Mouse (Mus musculus): Measurements from ENCODE around the gene Naa20.
"Not testable (repeated sequence)": the region's sequence is repeated elsewhere in the genome, so short reads cannot be mapped to it uniquely, and the experiment has no call there.

The Naa20 gene

DNA sequence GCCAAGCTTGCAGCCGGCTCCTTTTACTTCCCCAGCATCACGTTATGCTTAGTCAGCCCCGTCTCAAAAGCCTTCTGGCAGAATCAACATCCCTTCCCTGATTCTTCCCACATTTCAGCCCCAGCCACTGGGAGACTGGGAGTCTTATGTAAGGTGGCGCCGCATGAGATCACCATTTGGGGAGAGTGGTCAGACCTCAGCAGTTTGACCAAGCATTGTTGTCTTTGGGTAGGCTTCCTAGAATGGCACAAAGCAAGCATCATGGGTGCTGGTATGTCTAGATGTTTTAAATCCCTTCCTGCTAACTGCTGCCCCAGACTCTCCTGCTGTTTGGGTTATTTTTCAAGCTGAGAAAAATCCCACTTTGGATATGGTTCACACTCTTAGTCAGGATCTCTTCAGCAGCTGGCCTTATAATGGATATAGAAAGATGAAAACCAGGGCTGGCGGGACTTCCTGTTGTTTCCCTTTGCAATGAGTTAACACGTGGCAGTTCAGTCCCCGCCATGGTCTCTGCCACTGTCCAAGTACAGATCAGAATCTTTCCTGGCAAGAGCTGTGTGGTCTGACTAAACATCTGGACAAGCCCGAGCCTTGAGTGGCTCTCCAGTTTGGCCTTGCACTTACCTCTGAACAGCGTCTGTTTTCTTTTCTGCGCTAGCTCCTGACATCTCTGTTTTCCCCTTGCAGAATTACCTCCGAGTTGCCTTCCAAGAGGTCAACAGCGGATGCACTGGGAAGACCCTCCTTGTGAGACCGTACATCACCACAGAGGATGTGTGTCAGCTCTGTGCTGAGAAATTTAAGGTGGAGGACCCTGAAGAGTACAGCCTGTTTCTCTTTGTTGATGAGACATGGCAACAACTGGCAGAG is 16.8 kb upstream of the Naa20 start:
- DNase-seq (ENCODE audit: low spot score in 2 of 2), result peak in 1 of 2 experiments; percentile 38

DNA sequence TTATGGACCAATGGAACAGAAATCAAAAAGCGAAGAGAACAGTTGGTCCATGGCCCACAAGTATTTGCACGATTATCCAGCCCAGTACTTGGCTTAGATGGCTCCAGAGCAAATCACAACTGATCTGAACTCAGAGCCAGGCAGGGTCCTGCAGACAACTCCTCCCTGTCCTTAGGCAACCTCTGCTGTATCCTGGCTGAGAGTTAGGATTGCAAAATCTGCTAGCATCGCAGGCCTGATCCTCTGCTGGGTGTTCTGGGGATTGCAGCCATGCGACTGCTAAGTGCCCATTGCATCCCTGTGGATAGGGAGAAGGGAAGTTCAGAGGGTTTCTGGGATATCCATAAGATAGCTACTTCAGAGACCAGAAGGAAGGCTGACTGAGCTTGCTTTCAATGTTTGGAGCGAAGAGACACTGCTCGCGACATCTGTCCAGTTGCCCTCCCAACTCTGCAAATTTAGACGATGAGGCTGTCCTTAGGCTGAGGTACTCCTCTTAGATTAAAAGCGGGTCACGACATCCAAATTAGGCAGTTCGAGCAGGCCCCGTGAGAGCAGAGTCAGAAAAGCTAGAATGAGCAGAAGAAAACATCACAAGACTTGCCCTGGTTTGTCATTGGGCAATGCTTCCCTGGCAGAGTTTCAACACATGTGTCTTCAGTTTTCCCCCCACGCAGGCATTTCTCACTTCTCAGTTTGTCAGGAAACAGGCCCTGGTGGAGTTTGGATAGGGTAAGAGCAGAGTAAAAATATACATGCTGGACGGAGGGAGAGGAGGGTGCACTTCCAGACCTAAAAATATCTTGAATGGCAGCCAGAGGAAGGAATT is 13.7 kb upstream of the Naa20 start:
- DNase-seq (ENCODE audit: low spot score in 2 of 2), result peak; percentile 14 to 34

DNA sequence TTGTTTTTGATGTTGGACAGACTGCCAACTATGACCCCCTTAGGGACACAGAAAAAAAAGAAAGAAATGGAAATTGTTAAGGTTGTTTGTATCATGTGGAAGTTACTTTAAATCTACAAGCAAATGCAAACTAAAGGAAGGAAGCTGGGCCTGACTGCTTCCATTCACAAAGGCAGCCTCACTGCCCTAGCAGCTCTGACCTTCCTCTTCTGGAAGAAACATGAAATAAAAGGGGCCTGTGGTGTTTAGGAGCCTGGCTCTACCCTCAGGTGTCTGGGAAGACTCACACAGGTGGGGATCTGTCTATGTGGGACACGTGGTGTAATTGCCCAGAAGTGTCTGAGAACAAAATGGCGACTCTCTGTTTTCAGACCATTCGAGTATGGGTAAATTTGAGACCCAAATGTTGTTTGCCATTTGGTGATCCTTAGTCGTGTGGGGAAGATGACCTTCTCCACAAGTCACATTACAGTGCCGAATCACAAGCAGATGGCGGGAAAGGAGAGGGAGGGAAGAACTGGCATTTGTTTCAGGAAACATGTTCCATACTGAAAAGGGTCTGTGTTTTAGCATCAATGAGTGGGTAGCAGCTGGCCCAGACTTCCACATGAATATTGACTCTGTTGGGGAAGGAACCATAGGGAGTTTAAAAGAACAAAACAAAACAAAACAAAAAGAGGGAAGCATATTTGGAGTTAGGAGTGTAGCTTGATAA is 13.0 kb upstream of the Naa20 start:
- DNase-seq (ENCODE audit: low spot score in 2 of 2), result no peak

DNA sequence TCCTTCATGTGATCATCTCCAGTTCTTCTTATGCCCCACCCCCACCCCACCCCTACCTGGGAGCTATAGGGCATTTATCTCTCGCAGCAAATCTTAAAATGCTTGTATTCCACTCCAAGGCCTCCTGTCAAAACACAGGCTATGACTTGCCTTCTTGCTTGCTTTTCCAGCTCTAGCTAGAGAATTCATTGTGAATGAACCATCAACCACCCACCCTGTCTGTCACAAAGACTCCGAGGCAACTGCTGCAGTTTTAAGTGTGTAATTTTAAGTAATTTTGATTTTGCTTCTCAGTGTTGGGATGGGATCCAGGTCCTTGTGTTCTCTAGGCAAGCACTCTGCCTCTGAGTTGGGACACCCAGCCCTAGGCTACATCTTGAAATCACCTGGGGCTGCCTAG is 11.3 kb upstream of the Naa20 start:
- DNase-seq (ENCODE audit: low spot score in 2 of 2), result no peak

DNA sequence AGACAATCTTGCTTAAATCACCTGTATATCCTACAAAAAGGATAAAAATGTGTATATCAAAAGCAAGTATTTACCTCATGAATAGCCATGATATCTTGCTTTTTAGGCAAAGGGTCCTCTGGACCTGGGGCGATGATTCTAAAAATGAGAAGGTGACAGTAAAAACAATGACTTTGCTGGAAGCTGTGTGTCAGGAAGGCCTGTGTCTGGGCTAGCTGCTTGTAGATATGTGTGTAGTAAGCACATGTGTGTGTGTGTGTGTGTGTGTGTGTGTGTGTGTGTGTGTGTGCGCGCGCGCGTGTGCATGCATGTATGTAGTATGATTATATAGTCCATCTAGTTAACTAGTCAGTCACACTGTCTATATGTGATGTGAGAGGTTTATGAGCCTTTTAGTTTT is 8.1 kb upstream of the Naa20 start:
- no peak for DNase-seq (ENCODE audit: low spot score in 2 of 2)

DNA sequence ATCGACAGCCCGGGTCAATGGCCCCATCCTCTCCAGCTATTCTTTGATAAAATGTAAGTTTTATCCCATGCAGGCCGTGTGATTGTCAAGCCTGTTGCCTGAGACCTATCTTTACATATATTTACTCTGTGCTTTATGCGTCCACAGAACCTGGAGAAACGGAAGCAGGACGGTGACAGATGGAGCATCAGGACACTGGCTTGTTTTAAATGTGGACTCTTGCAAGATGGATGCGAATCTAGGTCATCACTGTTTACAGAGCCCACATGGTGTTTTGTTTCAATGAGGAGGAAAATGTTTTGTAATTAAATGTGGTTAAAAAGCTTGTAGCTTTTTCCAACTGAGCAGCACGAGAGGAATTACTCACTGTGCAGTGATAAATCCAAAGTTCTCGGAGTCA is 3.8 kb upstream of the Naa20 start:
- no peak for DNase-seq (ENCODE audit: low spot score in 2 of 2)

DNA sequence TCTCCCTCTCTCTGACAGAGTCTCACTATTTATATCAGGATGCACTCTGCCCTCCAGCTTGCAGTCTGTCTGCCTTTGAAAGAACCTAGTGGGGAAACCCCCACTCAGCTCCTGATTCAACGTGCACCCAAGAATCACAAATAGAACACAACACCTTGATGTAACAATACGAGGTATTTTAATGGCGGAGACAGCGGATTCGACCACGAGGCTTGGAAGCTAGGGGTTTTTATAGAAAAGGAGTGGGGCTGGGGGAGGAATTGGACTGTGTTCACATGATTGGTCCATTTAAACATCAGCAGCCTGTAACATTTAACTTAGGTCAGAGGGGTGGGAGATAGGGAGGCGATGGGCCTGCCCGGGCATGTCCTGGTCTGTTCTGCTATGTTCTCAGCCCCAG is 1.6 kb upstream of the Naa20 start:
- not testable (repeated sequence) for DNase-seq (ENCODE audit: low spot score in 2 of 2)

DNA sequence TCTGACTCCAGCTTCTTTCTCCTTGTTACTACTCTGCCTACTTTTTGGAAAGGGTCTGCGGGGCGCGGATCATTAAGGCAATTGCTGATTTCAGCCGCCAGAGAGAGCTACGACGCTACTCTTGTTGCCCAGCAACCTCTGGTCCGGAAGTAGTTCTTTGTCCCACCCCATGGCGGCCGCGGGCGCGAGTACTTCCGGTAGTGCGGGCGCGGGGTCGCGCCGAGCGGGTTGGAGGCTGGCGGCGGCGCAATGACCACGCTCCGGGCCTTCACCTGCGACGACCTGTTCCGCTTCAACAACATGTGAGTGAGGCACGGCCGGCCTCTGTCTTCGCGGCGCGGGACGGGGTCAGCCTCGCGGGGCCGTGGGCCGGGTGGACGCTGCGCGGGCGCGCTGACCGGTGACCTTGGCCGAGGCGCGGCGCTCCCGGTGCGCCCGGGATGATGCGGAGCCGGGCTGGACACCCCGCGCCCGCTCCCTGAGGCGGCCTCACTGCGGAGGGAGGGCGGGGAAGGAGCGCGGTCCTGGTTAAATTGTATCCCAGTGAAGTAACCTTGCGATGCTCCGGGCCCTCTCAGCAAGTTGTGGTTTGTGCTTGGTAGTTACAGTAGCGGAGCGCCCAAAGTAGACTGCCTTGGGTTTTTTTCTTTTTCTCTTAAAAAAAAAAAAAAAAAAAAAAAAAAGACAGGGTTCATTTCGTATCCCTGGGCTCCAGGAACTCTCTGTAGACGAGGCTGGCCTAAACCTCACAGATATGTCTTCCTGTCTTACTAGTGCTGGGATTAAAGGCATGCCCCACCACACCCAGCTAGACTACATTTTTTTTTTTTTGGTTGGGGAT is 1.4 kb downstream of the Naa20 start:
- DNase-seq (ENCODE audit: low spot score in 2 of 2), result peak; percentile 83 to 88

DNA sequence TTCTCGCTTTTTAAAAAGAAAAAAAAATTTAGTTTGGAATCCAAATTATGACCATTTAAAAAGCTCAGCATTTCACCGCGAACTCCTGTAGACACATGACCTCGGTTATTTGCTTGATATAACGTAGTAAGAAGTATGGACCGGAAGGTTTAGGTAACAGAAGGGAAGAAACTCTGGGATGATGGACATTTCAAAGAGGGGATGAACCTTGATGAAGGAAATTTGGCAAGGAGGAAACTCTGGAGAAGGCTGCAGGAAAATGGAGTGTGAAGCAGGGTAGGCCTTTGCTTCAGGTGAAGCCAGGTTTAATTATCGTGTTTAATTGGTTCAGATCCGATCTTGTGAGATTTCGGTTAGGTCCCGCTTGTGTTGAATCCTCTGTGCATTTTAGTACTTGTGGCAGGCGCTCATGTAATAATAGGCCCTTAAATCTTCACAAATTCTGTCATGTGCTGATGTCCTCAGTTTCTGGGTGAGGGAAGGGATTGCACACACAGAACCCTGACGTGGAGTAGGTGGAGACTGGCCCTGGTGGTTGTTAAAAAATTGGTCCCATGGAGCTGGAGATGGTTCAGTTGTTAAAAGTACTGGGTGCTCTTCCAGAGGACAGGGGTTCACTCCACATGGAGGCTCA is 2.2 kb downstream of the Naa20 start:
- no peak for DNase-seq (ENCODE audit: low spot score in 2 of 2)

DNA sequence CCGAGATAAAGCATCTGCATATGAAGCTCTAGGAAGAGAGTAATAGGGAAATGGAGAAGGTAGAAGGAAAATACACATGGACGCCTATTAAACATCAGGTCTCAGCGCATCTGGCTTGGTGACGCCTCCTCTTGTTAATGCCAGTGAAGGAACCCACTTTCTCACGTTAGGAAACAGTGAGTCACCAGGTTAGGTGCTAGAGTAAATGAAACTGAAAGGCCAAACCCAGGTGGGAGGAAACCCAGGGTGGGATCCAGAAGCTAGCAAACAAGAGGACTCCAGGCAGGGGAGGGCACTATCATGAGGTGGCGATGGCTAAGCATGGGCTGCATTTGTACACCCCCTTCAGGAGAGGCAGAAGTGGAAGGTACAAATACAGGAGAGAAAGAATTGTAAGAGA is 3.3 kb downstream of the Naa20 start:
- DNase-seq (ENCODE audit: low spot score in 2 of 2), result no peak

DNA sequence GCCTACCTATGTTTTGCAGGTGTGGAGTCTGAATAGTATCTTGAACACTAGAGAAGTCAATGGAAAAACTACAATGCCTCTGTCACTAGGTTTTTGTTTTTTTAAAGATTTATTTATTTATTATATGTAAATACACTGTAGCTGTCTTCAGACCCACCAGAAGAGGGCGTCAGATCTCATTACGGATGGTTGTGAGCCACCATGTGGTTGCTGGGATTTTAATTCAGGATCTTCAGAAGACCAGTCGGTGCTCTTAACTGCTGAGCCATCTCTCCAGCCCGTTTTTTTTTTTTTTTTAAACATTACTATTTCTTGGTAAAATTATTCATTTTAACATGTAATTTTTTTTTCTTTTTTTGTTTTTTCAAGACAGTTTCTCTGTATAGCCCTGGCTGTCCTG is 4.0 kb downstream of the Naa20 start:
- DNase-seq (ENCODE audit: low spot score in 2 of 2), result not testable (repeated sequence)

DNA sequence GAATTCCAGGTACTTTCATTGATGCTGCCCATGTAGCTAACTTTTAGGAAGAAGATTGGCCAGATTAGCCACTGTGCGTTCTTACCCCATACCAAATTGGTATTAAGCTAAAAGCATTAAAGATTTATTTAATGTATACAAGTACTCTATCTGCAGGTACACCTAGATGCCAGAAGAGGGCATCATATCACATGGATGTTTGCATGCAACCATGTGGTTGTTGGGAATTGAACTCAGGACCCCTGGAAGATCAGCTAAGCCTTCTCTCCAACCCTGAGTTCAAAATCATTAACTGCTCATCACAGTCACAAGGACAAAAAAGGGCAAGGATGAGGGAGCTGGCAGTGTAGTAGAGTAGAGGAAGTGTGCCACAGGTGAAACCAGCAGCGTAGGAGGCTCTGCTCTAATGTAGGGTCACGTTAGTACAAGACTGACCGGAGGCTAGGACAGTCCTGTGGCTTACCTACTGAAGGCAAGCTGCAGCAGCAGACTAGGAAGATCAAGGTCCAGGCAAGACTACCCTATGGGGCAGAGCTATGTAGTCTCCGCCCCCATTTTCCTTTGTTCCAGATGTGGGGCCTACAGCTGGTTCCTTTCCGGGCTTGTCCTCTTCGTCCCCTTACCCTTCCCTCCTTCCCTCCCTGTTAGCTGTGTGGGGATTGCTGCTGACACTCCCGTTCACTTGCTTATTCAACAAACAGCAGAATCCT is 19.2 kb downstream of the Naa20 start:
- no peak for DNase-seq (ENCODE audit: low spot score in 2 of 2)

DNA sequence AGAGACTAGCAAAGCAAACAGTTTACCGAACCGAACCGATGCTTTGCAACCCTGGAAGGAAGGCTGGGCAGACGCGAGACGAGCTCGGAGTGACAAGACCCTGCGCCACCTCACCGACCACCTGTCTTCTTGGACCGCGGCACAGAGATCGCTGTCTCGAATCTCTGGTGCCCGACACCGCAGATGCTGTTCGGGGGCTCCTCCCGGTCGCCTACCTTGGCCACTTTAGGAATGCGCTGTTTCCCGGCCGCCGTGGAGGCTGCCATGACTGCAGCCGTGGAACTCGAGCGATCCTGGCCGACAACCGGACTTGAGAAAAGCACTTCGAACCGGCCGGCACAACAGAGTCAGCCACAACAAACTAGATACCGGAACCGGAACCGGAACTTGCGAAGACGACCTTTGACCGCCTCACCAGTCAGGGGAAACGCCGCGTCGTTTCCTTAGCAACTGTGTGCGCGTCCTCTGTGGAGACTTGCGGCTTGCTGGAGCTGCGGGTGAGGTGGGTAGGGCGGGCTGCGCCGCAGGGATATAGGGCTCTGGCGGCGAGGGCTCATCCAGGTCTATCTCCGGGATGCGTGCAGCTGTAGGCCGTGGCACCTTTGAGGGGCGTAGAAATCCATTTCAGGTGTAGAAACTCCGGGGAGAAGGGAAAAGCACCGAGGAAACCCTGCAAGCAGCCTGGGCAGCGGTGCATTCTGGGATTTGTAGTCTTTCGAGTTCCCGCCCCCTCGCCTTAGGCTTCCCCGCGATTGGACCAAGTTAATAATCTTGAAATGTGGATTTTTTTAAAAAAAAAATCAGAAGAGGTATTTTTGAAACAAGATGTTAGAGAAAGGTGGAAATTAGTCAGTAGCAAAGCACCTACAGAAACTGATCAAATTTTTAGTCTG is 32.7 kb downstream of the Naa20 start, which contains the start of the genes Cfap61 and Crnkl1:
Gene Cfap61, plus strand, starts transcription at position 446 of the 893 bp plus-strand sequence.
Gene Crnkl1, minus strand, starts transcription at position 676 of the 893 bp plus-strand sequence.
- DNase-seq (ENCODE audit: low spot score in 2 of 2), result peak; percentile 87 to 88

DNA sequence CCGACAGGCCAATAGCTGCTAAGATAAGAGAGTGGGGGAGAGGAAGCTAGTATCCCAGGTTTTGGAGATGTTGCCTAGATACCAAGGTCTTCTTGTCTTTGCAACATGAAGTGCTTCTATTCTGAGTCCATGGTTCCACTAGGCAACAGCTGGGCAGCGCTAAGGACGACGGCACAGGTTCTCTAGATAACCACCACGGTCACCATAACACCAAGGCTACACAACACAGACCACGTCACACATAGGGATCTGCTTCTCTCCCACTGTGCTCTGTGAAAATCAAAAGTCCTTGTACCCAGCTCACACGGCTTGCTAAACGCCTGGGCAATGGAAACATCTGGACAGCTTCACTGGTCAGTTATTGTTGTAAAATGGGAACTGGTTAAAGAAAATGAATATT is 35.1 kb downstream of the Naa20 start:
- no peak for DNase-seq (ENCODE audit: low spot score in 2 of 2)

DNA sequence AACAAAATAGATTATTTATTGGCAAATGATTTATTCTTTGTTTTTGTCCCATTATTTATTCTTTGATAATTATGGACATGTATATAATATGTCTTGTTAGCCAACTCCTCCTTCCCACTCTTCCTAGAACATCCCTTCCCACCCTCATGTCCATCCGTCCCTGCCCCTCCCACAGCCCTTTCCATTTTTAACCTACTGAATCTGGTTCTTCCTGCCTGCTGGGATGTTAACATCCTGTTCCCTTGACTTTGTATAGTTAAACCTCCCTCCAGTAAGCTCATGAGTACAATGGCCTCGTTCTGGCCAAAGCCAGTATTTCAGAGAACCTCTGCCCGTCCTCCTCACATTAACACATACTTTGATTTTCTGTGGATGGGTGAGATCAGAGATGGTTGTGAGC is 39.5 kb downstream of the Naa20 start:
- DNase-seq (ENCODE audit: low spot score in 2 of 2), result no peak

DNA sequence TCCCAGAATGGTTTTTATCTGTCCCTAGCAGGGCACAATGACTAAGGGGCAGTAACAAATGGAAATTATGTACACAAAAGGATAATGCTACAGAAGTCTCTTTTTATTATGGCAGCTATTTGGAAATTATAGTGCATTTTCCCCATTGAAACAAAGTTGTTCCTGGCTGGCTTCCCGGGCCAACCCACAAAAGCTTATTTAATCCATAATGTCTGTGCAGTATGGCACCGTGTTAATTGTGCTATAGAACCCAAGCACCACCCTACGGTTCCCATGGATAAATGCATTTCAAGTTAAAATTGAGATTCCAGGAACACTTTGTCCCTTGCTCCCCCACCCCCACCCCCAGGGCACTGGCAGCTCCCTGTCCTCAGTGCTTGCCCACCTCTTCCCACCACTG is 42.4 kb downstream of the Naa20 start:
- DNase-seq (ENCODE audit: low spot score in 2 of 2), result no peak

DNA sequence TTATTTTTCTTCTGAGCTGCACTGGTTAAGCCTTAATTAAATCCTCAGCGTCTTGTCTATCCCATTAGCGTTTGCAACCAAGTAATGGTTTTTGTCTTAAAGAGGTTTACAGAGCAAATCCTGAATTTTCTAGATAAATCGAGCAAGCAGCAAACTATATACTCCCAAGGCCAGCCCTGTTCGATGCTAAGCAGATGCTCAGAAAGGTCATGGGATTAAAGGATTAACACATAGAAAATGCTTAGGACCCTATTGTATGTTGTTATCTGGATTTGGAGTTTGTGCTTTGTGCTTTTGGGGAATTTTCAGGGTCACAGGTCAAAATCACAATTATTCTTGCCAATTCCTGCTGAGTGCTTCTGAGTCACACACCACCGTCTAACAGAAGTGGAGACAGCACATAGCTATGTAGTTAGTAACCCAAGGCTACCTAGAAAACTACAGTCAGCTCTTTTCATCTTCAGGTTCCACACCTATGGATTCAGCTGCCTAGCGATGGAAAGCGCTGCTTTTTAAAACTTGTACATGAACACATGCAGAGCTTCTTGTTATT is 46.6 kb downstream of the Naa20 start:
- DNase-seq (ENCODE audit: low spot score in 2 of 2), result no peak

DNA sequence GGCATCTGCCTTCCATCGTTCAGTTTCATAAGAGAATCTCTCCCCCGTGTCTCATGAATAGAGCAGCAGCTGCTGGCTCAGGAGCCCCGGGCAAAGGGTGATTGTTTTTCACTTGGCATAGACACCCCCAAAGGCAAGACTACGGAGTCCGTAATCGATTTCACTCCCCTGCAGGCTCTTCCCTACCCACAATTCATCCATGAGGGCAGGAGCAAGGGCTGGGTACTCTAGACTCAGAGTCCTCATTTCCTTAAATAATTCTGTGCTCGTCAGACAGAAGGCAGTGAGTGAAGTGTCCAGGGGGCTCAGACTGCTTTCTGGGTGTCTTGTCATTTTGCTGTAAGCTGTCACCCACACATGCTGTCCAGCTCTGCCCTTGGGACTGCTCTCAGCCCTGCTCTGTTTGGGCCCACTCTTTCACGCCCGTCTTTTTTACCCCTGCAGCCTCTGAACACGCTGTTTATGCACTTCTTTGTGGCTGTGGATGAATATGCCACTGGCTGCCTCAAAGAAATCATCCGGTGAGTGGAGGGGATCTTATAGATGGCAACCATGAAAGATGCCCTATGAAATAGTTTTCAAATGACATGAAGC is 47.7 kb downstream of the Naa20 start:
- DNase-seq (ENCODE audit: low spot score in 2 of 2), result no peak

Data from frontal cortex, postnatal 25 days (tissue).